Mouse (Mus musculus) bone marrow macrophage, adult 2 months (primary cell): ENCODE measurements around the gene Map2k3.

ENCODE experiments used
- CTCF ChIP-seq: IDR thresholded peaks from 2 replicates; pipeline ENCODE4 v1.5.1; 2012; ENCODE audit warnings: low read depth, mild to moderate bottlenecking, low read length, moderate library complexity
- POLR2A ChIP-seq: IDR thresholded peaks from 2 replicates; pipeline ENCODE4 v1.6.1; 2012; ENCODE audit warnings: mild to moderate bottlenecking, low read depth, low read length, borderline replicate concordance

- no peak for TF ChIP-seq CTCF
- TF ChIP-seq POLR2A = no peak
Observed at GRCm38 (mm10) chr11:60941370-60941769, 9.5 kb downstream of the Map2k3 start.
